Mouse (Mus musculus) monocyte, adult 5-6 weeks (primary cell): ENCODE measurements at regions not wholly inside any gene's neighbourhood (a gene's known extent, or its start where the extent isn't known, plus 50 kb on each side); places are given as distances from the start of the nearest gene placed in this dataset.

ENCODE experiments used
- ATAC-seq: fragments of 153-309, 156-312 bp; replicated peaks from 2 replicates; pipeline ENCODE4 v1.8.0; 2017; ENCODE audit warnings: mild to moderate bottlenecking; ENCODE audit not compliant: low TSS enrichment, insufficient number of reproducible peaks, severe bottlenecking, poor library complexity, low FRiP score

GRCm38 (mm10) chr2:75419142-75419541 is 239.9 kb upstream of the Hnrnpa3 start:
- no peak for ATAC-seq

DNA sequence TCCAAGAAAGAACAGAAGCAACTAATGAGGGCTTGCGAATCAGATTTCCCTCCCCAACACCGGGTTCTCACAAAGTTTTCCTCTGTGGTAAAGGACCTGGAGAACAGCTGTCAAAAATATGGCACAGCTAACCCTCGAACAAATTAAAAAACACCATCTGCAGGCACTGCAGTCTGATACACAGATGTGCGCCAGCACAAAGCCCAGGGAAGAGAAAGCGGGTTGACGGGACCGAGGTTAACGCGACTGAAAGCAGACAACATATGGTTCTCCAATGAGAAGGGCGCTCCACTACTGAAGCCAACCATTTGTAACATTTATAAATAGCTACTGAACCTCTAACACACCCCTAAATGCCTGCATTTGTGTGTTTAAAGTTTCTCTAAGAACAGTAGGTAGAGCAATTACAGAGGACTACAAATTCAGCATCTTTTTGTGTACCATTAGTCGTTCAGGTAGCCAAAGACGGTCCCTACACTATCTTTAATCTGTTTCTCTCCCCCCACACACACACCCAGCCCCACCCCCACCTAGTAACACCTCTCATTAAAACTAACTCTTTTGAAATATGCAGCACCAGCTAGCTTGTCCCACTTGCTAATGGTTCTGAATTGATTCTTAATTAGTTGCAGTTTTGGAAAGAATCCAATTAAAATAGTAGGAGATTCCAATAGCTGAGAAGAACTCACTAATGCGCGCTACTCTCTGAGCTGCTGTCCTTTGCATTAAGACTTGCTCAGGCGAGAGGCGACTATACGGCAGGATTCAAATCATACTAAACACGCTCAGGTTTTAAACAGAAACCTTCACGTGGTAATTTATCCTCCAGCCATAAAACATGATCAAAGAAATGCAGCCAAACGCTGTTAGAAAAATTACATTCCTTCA is 236.0 kb upstream of the Hnrnpa3 start:
- ATAC-seq = no peak

- ATAC-seq = no peak
Measured at GRCm38 (mm10) chr2:75423872-75424271, 235.2 kb upstream of the Hnrnpa3 start.

DNA sequence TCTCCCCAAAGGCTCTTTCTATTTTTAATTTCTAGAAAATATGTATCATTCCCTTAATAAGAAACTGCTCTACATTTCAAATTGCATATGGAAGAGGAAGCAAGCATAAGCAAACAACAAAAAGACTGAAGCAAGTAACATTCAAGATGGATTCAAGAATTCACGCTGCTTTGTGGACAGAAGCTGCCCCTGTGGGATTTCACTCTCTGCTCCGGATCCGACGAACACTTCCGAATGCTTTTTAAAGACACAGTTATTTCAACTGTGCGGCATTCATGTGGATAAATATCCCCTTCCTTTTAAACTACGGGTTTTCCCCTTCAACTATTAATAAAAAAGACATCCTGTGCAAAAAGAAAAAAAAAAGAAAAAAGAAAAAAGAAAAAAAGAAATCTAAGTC is 234.7 kb upstream of the Hnrnpa3 start:
- ATAC-seq = no peak

DNA sequence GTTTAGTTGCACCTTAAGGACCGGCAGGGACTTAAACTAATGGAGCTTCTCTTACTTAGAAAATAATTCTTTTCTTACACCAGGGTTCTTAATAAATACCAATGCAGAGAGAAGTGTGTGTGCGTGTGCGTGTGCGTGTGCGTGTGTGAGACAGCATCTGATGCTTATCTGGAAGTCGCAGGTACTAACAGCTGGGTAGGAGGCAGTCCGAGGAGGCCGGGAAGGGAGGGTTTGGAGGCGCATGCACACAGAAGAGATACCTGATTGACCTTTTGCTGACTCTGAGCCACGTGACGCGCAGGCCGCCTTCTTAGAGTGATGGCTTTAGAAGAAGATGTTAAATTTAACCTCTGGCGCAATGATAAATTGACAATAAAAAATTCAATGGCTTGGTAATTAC is 234.2 kb upstream of the Hnrnpa3 start:
- no peak for ATAC-seq

- ATAC-seq = no peak
Measured at GRCm38 (mm10) chr2:75425384-75425783, 233.7 kb upstream of the Hnrnpa3 start.

DNA sequence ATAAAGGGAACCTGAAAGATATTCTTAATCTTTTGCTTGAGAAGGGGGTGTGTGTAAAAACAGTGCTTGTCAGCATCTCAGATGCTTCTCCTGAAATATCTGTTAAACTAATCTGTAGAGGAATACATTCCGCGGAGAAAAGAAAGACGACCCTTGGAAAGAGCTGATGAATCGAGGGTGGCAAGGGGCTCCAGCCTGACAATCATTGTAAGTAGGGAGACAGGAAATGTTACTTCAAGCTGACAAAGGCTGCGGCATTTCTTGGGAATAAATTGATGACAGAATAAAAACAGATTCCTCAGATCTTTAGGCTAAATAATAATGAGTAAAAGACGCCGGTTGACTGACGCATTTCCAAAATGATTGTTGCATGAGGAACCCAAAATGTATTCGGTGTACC is 233.3 kb upstream of the Hnrnpa3 start:
- ATAC-seq = no peak

DNA sequence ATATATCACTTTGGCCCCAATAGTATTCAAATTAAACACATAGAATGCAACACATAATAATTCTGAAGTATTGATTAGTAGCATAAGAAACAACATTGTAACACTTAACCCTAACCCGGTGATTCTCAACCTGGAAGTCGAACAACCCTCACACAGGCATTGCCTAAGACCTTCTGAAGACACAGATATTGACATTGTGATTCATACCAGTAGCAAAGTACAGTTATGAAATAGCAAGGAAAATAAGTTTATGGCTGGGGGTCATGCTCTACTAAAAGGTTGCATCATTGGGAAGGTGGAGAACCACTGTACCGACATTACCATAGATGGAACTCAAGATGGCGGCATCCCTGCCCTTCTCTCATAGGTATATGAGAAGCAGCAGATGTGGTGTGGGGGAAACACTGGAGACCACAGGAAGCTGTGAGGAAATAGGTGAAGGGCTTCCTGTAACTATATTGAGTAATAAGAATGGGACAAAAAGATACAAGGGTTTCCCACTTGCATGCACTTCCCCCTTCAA is 231.1 kb upstream of the Hnrnpa3 start:
- ATAC-seq = no peak

GRCm38 (mm10) chr2:75430161-75430940 is 228.7 kb upstream of the Hnrnpa3 start:
- no peak for ATAC-seq

DNA sequence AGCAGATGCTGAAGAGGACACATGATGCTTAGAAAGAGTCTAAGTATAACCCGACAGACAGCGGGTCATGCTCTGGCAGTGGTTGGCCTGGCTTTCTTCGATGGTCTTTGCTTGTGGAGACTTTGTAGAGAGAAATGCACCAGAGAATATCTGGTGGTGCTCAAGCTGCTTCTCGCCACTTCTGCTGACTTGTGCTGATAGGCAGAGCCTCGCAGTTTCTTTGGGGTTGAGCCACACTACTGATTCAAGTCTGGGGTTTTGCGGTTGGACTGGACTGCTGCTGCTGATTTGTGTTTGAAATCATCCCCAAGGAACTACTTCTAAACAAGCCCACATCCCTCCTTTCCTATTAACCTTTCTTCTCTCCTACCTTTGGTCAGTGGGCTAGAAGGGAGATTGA is 227.1 kb upstream of the Hnrnpa3 start:
- ATAC-seq = no peak

DNA sequence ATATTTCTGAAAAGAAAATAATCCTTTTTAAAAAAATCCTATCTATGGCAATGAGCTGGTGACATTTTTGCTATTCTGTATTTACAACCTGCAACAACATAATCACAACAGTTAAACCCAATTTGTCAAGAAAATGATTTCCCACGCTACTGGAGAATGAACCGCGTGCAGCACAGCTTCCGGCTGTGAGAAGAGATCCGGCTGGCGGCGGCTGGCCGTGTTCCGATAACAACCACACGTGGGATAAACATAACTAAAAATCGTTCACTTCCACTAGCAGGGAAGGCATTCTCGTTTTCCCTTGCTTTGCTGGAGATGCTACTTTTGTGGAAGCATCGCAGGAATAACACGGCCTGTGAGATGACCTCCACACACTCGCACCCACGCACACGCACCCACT is 224.5 kb upstream of the Hnrnpa3 start:
- ATAC-seq = no peak

DNA sequence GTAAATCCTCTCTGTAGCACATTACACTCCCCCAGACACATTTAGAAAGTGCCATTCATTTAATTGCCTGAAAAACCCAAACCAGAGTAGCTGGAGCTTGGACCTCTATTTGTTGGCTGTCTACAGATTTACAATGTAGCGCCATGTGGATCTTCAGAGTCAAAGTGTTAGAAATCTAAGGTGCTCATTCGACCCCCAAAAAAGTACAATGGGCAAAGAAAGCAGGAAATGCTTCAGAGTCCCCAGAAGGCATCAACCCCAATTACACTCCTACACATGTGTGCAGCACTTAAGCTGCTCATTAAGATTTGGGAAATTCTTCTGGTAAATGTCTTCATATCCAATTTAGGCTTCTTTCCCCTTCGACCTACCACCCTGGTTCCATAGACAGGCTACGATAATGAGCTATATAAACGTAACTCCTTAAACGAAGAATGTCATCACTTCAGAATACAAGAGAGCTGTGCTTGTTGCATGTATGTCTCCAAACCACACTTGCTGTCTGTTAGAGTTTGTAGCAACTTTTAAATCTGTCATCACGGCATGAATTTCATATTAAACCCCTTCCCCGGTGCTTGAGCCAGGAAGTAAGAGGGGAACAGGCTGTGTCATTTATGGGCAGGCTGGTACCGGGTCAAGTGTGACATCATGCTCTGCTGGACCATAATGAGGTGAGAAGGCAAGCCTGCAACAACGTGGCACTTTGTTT is 219.4 kb upstream of the Hnrnpa3 start:
- ATAC-seq = no peak

DNA sequence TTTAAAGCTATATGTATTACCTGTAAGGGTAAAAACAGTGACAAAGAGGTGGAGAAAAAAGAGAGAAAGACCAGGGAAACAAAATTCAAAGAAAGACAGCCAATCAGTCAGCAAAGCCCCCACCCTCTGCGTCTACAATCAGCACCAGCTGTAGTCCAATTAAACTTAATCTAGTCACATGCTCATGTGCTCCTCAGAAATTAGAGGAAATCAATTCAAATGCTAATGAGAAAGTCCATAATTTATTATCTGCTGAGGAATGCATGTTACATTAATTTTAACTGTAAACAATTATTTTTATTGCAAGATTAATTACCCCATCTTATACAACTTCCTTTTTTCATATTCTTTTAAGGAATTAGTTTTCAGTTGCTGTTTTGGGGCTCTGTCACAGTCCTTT is 216.4 kb upstream of the Hnrnpa3 start:
- ATAC-seq = no peak

DNA sequence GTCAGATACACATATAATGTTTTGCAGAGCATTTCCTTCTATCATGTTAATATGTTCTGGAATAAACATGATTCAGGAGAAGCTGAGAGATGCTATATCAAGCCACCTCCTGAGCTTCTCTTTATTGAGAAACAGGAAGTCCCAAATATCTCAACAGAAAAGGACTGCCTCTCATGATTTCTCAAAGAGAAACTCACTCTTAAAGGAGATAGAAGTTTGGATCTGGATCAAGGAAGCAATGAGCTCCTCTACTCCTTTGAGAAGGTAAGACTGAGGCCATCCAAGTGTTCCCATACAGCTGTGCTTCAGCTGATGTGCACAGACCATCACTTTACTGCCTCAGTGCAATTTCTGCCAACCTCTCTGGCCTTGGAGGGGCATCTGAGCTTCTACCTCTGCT is 213.9 kb upstream of the Hnrnpa3 start:
- no peak for ATAC-seq

DNA sequence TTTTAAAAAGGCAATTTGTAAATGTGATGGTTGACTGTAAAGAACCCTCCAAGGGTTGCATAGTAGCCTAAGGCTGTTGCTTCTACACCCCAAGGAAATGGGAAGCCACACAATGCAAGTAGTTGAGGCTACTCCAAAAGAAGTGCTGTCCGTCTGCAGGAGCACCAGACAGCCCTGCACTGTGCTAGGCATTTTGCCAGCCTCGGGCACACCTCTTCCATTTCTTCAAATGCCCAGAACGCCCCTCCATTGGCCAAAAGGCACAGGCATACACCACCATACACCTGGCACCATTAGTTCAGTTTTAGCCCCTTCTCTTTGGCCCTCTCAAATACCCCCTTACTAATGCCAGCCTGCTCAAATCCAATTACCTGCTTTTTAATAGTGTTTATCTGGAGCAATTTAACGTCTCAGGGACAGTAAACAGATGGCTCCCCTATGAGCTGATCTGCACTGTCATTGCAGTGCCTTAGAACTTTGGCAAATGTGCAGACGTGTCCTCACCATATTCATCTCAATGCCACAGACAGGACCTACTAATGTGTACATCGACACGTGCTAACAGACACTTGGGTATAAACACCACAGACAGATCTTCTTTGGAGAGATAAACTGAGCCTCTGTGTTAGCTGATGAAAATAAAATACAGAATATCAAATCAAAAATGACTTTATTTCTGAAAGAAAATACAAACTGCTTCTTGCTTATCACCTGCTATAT is 211.9 kb upstream of the Hnrnpa3 start:
- ATAC-seq = no peak

DNA sequence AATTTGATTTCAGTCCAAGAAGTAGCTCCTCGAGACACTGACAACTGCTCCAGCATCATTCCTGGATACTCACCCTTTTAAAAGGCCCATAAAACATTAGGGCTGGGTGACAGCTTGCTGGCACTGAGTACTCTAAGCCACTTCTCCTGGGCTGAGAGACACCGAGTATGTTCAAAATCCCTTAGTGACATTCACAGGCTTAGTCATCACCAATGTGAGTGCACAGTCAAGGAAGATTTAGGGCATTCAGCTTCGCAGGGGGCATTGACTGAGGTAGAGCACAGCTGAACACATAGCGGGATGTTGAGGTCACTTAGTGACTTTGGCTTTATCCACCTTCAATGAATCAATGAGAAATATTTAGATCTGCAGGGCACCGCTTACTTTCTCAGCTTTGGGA is 210.8 kb upstream of the Hnrnpa3 start:
- no peak for ATAC-seq

- no peak for ATAC-seq
Measured at GRCm38 (mm10) chr2:75451846-75452267, 207.2 kb upstream of the Hnrnpa3 start.

- no peak for ATAC-seq
Measured at GRCm38 (mm10) chr2:75452274-75453148, 206.6 kb upstream of the Hnrnpa3 start.
